Mouse (Mus musculus) myocyte (in vitro differentiated cells): ENCODE measurements around the gene Rptor.

Source experiments
- CEBPB ChIP-seq: IDR thresholded peaks from 2 replicates; pipeline ENCODE4 v1.6.1; 2011; ENCODE audit warnings: mild to moderate bottlenecking, moderate library complexity; ENCODE audit not compliant: poor library complexity, insufficient read depth, severe bottlenecking
- E2F4 ChIP-seq: IDR thresholded peaks from one replicate; pipeline ENCODE4 v1.6.1; 2011; ENCODE audit warnings: mild to moderate bottlenecking, control low read depth, moderate library complexity; ENCODE audit not compliant: insufficient read depth
- MYOD1 ChIP-seq, 3 experiments: IDR thresholded peaks; one replicate each; pipeline ENCODE4 v1.6.1; 2011; ENCODE audit warnings: control low read depth in 2 of 3, low read depth in 2 of 3, mild to moderate bottlenecking in 2 of 3, moderate library complexity in 1 of 3; ENCODE audit not compliant: insufficient read length in 2 of 3, control insufficient read depth in 1 of 3
- MYOG ChIP-seq, 3 experiments: IDR thresholded peaks; one replicate each; pipeline ENCODE4 v1.6.1; 2011; ENCODE audit warnings: control low read depth in 2 of 3, low read depth in 2 of 3, mild to moderate bottlenecking in 2 of 3; ENCODE audit not compliant: insufficient read length in 2 of 3, control insufficient read depth in 1 of 3, insufficient read depth in 1 of 3
- POLR2A ChIP-seq: IDR thresholded peaks from one replicate; pipeline ENCODE4 v1.6.1; 2011; ENCODE audit warnings: low read depth, mild to moderate bottlenecking, control low read depth, moderate library complexity; ENCODE audit not compliant: insufficient read length
- POLR2AphosphoS2 ChIP-seq: IDR thresholded peaks from one replicate; pipeline ENCODE4 v1.6.1; 2011; ENCODE audit warnings: low read depth, control low read depth; ENCODE audit not compliant: insufficient read length
- SRF ChIP-seq: IDR thresholded peaks from one replicate; pipeline ENCODE4 v1.6.1; 2011; ENCODE audit warnings: low read depth; ENCODE audit not compliant: control insufficient read depth, insufficient read length
- USF1 ChIP-seq: IDR thresholded peaks from one replicate; pipeline ENCODE4 v1.6.1; 2011; ENCODE audit warnings: low read depth, mild to moderate bottlenecking, control low read depth, moderate library complexity

- TF ChIP-seq POLR2A (no peak), MYOG (IDR thresholded peaks at IDR 0.05; ENCODE audit: control insufficient read depth in 1 of 3, insufficient read depth in 1 of 3, insufficient read length in 2 of 3, low read depth in 2 of 3) (no peak), MYOD1 (IDR thresholded peaks at IDR 0.05; ENCODE audit: control insufficient read depth in 1 of 3, insufficient read length in 2 of 3, low read depth in 2 of 3) (no peak), USF1 (no peak), POLR2AphosphoS2 (no peak), CEBPB (no peak), E2F4 (no peak), SRF (no peak)
These were observed 218.8 kb downstream of the Rptor start for GRCm38 (mm10) chr11:119821514-119821913.
